Mouse (Mus musculus) heart, embryonic 14.5 days (tissue): ENCODE results near the gene Cited4. TPM values are rescaled to one million over a fixed set of nuclear protein-coding genes. Genes with fewer than 3 reads are reported as not detected.

Source experiments
- ATAC-seq: fragments of 200-750 bp; cut with Nextera tagmentation; 2 replicates; pipeline ENCODE4 v1.8.0; 2017; ENCODE audit warnings: low read depth, moderate TSS enrichment; ENCODE audit not compliant: insufficient number of reproducible peaks, insufficient read depth, low FRiP score
- H3K27ac ChIP-seq, 2 experiments: fragments of 200-500 bp in 1 of 2; fragments of 300-500 bp in 1 of 2; sonication (generic) in 1 of 2; replicated peaks in 1 of 2; 2 replicates each; pipeline ENCODE4 v1.5.1; 2012 to 2014; ENCODE audit warnings: low read depth in 2 of 2, low read length in 2 of 2, control low read depth in 1 of 2, mild to moderate bottlenecking in 1 of 2, mixed read lengths in 1 of 2; ENCODE audit not compliant: control insufficient read depth in 1 of 2, insufficient read depth in 1 of 2
- H3K27me3 ChIP-seq: fragments of 300-500 bp; sonication (generic); 2 replicates; pipeline ENCODE4 v1.6.1; 2014; ENCODE audit warnings: mild to moderate bottlenecking, low read length, control low read depth; ENCODE audit not compliant: control insufficient read depth, insufficient read depth
- H3K36me3 ChIP-seq: fragments of 300-500 bp; sonication (generic); 2 replicates; pipeline ENCODE4 v1.6.1; 2014; ENCODE audit warnings: mild to moderate bottlenecking, control low read depth, low read length, mixed read lengths; ENCODE audit not compliant: control insufficient read depth, insufficient read depth
- H3K4me1 ChIP-seq, 2 experiments: fragments of 200-500 bp in 1 of 2; fragments of 300-500 bp in 1 of 2; sonication (generic) in 1 of 2; 2 replicates each; pipeline ENCODE4 v1.6.1; 2012 to 2014; ENCODE audit warnings: low read length in 2 of 2, control low read depth in 1 of 2, mixed read lengths in 1 of 2; ENCODE audit not compliant: control insufficient read depth in 2 of 2, insufficient read depth in 2 of 2
- H3K4me2 ChIP-seq: fragments of 300-500 bp; sonication (generic); 2 replicates; pipeline ENCODE4 v1.6.1; 2014; ENCODE audit warnings: mild to moderate bottlenecking, low read length
- H3K4me3 ChIP-seq, 2 experiments: fragments of 200-500 bp in 1 of 2; fragments of 300-500 bp in 1 of 2; sonication (generic) in 1 of 2; 2 replicates each; pipeline ENCODE4 v1.5.1; 2012 to 2014; ENCODE audit warnings: low read length in 2 of 2, mild to moderate bottlenecking in 2 of 2, control low read depth in 1 of 2, low read depth in 1 of 2, moderate library complexity in 1 of 2; ENCODE audit not compliant: control insufficient read depth in 1 of 2, insufficient read depth in 1 of 2
- H3K9ac ChIP-seq: fragments of 300-500 bp; sonication (generic); 2 replicates; pipeline ENCODE4 v1.6.1; 2014; ENCODE audit warnings: mild to moderate bottlenecking, low read length
- H3K9me3 ChIP-seq: fragments of 300-500 bp; sonication (generic); 2 replicates; pipeline ENCODE4 v1.6.1; 2016; ENCODE audit warnings: low read length, control low read depth; ENCODE audit not compliant: control insufficient read depth
- WGBS: fragments of 180-500 bp; shearing (Covaris S2); extraction: QIAGEN DNeasy Blood & Tissue Kit; methylation state at CpG from one replicate; pipeline ENCODE4 v1.1.7; 2014; 5-methylcytosine and 5-hydroxymethylcytosine counted together
- polyA plus RNA-seq: library from polyadenylated mRNA; unstranded; fragments of >200 nt; fragmentation: Nextera tagmentation; extraction: Ambion mirVana; gene quantifications from 2 replicates; pipeline ENCODE4 v1.2.1, GENCODE M21; 2014

The Cited4 gene
- polyA plus RNA-seq, 1 experiment from 2014 or later, result 27.1 TPM

- no peaks in the 10 kb centered on the region for H3K36me3 ChIP-seq
- H3K4me2 ChIP-seq, result no peak overlapping the region
- H3K9me3 ChIP-seq, result no peaks in the 10 kb centered on the region
- H3K4me3 ChIP-seq, result no peak overlapping the region
- whole genome bisulfite sequencing, result 86% methylated on average over 8 of the region's 8 CpGs
- H3K27ac ChIP-seq, result no peak overlapping the region
- no peak overlapping the region for H3K9ac ChIP-seq
- ATAC-seq, result no peak
- H3K4me1 ChIP-seq, result peaks cover 0 to 5% of the 10 kb centered on the region in 2 experiments; a peak in 1 of 4 replicates
- H3K27me3 ChIP-seq, result peaks cover 43% of the 10 kb centered on the region
These were observed 31.0 kb downstream of the Cited4 start for GRCm38 (mm10) chr4:120697353-120697752.

GRCm38 (mm10) chr4:120697799-120698484, 31.6 kb downstream of the Cited4 start:
- no peak for ATAC-seq
- H3K27me3 ChIP-seq, result peaks cover 43% of the 10 kb centered on the region

DNA sequence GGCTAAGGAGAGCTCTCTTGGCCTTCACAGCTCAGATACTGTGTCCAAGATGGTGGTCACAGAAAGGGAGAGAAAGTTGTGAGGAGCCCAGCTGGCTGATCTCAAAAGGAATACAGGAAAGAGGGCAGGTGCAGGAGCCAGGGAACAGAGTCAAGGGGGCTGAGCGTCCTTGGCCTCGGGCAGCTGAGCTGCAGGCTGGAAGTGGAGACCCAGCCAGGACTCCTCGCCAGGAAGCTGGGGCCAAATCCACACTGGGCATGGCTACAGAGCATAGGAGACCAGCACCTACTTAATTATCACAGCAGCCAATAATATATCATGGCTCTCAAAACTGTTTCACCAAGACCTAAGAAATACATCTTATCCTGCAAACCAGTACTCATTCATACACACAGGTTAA, 34.8 kb downstream of the Cited4 start:
- WGBS, result 81% methylated on average over 3 of the region's 3 CpGs
- no peak for ATAC-seq
- peaks cover 38% of the 10 kb centered on the region for H3K27me3 ChIP-seq

More at GRCm38 (mm10) chr4:120697799-120698484, 31.6 kb downstream of the Cited4 start:
- H3K9me3 ChIP-seq, result no peaks in the 10 kb centered on the region
- H3K4me2 ChIP-seq, result peak overlapping the region; percentile 35
- peaks cover 0 to 5% of the 10 kb centered on the region in 2 experiments; a peak in 1 of 4 replicates for H3K4me1 ChIP-seq
- WGBS, result 12% methylated on average over 35 of the region's 35 CpGs
- peak overlapping the region in 1 of 2 experiments; percentile 11; a peak in 1 of 4 replicates for H3K4me3 ChIP-seq
- no peak overlapping the region for H3K27ac ChIP-seq
- H3K36me3 ChIP-seq, result no peaks in the 10 kb centered on the region
- H3K9ac ChIP-seq, result no peak overlapping the region

DNA sequence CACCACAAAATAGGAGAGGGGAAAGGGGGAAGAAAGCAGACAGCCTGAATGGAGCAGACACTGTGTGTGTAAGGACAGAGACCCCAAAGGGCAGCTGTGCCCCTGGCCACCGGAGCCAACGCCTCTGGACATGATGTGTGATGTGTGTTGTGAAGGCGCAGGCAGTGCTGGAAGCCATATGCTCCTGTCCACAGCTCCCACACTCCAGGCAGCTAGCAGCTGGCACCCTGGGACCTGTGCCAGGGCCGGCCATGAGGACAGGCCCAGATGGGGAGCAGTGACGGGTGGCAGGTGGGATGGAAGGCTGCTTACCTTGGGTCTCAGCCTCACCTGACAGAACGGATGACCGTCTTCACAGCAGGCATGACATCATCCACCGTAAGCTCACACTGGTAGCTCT, 35.7 kb downstream of the Cited4 start:
- 73% methylated on average over 8 of the region's 8 CpGs for WGBS
- peaks cover 34% of the 10 kb centered on the region for H3K27me3 ChIP-seq
- no peak for ATAC-seq

More for the DNA sequence above, 34.8 kb downstream of the Cited4 start:
- no peaks in the 10 kb centered on the region for H3K9me3 ChIP-seq
- H3K4me1 ChIP-seq, result peaks cover 6 to 12% of the 10 kb centered on the region in 2 experiments; a peak in 3 of 4 replicates
- H3K9ac ChIP-seq, result no peak overlapping the region
- H3K4me2 ChIP-seq, result no peak overlapping the region
- H3K4me3 ChIP-seq, result no peak overlapping the region
- no peaks in the 10 kb centered on the region for H3K36me3 ChIP-seq
- no peak overlapping the region for H3K27ac ChIP-seq

GRCm38 (mm10) chr4:120702511-120702910, 36.1 kb downstream of the Cited4 start:
- Histone ChIP-seq H3K4me2 (no peak overlapping the region), H3K36me3 (no peaks in the 10 kb centered on the region), H3K4me3 (no peak overlapping the region), H3K27me3 (peaks cover 29% of the 10 kb centered on the region), H3K4me1 (peaks cover 6 to 12% of the 10 kb centered on the region in 2 experiments; a peak in 3 of 4 replicates), H3K27ac (no peak overlapping the region), H3K9ac (no peak overlapping the region), H3K9me3 (no peaks in the 10 kb centered on the region)
- ATAC-seq, result no peak
- WGBS, result 89% methylated on average over 2 of the region's 2 CpGs

More for the DNA sequence above, 35.7 kb downstream of the Cited4 start:
- Histone ChIP-seq H3K27ac (no peak overlapping the region), H3K9me3 (no peaks in the 10 kb centered on the region), H3K4me3 (no peak overlapping the region), H3K4me1 (peaks cover 6 to 12% of the 10 kb centered on the region in 2 experiments; a peak in 3 of 4 replicates), H3K4me2 (no peak overlapping the region), H3K36me3 (no peaks in the 10 kb centered on the region), H3K9ac (no peak overlapping the region)

- ATAC-seq, result no peak
- Histone ChIP-seq H3K27me3 (peaks cover 39% of the 10 kb centered on the region), H3K4me2 (no peak overlapping the region), H3K27ac (no peak overlapping the region), H3K9me3 (no peaks in the 10 kb centered on the region), H3K4me3 (no peak overlapping the region), H3K4me1 (peaks cover 0 to 8% of the 10 kb centered on the region in 2 experiments; a peak in 3 of 4 replicates), H3K36me3 (no peaks in the 10 kb centered on the region), H3K9ac (no peak overlapping the region)
- WGBS, result 73% methylated on average over 12 of the region's 12 CpGs
These were observed 45.9 kb downstream of the Cited4 start for GRCm38 (mm10) chr4:120712236-120712635.

DNA sequence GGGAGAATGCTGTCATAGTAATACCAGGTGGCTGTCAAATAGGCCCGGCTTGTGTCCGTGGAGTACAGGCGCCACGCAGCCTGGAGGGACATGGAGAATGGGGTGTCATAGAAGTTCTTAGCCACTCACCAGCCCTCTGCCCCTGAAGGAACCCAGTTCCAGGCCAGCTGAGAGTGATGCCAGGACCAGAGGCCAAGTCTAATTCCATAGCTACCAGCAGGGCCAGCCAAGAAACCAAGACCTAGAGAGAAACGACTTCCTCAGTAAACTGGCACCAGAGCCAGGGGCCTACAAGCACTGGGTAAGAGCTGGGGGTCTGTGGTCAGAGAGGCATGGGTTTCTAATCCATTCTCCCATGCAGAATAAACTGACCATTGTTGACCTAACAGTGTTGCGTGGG, 46.6 kb downstream of the Cited4 start:
- Histone ChIP-seq H3K9ac (no peak overlapping the region), H3K27ac (no peak overlapping the region), H3K36me3 (no peaks in the 10 kb centered on the region), H3K4me2 (no peak overlapping the region), H3K9me3 (no peaks in the 10 kb centered on the region), H3K4me1 (peaks cover 0 to 8% of the 10 kb centered on the region in 2 experiments; a peak in 3 of 4 replicates), H3K4me3 (no peak overlapping the region), H3K27me3 (peaks cover 46% of the 10 kb centered on the region)
- WGBS, result 89% methylated on average over 6 of the region's 6 CpGs
- no peak for ATAC-seq
